Mouse (Mus musculus) frontal cortex, adult 2 months (tissue): Measurements from ENCODE around the gene Gm20481. TPM values are rescaled to one million over a fixed set of nuclear protein-coding genes. Genes with fewer than 3 reads are reported as not detected.

Source experiments
- polyA plus RNA-seq: library from polyadenylated mRNA; depleted of rRNA; stranded (reverse); fragments of >200 nt; gene quantifications from 2 replicates; pipeline ENCODE4 v1.2.3, GENCODE M21; 2012; rRNA removed

Gene Gm20481
- polyA plus RNA-seq, 1 experiment, result 0.20 TPM

Other genes starting within 250 kb of the Gm20481 start
- gene C4b, start 226.0 kb upstream of the Gm20481 start, polyA plus RNA-seq, result 18.8 and 22.8 TPM in 2 replicates
- gene Cyp21a1, start 165.4 kb upstream of the Gm20481 start, polyA plus RNA-seq, result 0.04 TPM in 1 of 2 replicates, not detected in the other
- 71.8 and 77.6 TPM in 2 replicates for gene Stk19, start 133.0 kb upstream of the Gm20481 start, polyA plus RNA-seq
- gene Dxo, start 132.9 kb upstream of the Gm20481 start, polyA plus RNA-seq, result 47.3 and 56.4 TPM in 2 replicates
- 72.8 and 77.5 TPM in 2 replicates for gene Skiv2l, start 119.7 kb upstream of the Gm20481 start, polyA plus RNA-seq
- 60.8 and 66.2 TPM in 2 replicates for gene Nelfe, start 119.5 kb upstream of the Gm20481 start, polyA plus RNA-seq
- 0.29 and 0.44 TPM in 2 replicates for gene Cfb, start 107.4 kb upstream of the Gm20481 start, polyA plus RNA-seq
- gene Zbtb12, start 90.4 kb upstream of the Gm20481 start, polyA plus RNA-seq, result 7.5 and 8.8 TPM in 2 replicates
- 0.08 TPM in 1 of 2 replicates, not detected in the other for gene Gm20547, start 87.9 kb upstream of the Gm20481 start, polyA plus RNA-seq
- 2.9 and 3.2 TPM in 2 replicates for gene C2, start 71.6 kb upstream of the Gm20481 start, polyA plus RNA-seq
- 268 and 290 TPM in 2 replicates for gene Ehmt2, start 71.4 kb upstream of the Gm20481 start, polyA plus RNA-seq
- gene Slc44a4, start 55.4 kb upstream of the Gm20481 start, polyA plus RNA-seq, result 0.27 and 0.38 TPM in 2 replicates
- gene Neu1, start 38.7 kb upstream of the Gm20481 start, polyA plus RNA-seq, result 48.7 and 53.6 TPM in 2 replicates
- gene Hspa1b, start 10.7 kb upstream of the Gm20481 start, polyA plus RNA-seq, result 10.9 and 13.4 TPM in 2 replicates
- gene Hspa1a, start 2.2 kb downstream of the Gm20481 start, polyA plus RNA-seq, result 13.8 and 14.6 TPM in 2 replicates
- 0.40 and 0.74 TPM in 2 replicates for gene Hspa1l, start 2.8 kb downstream of the Gm20481 start, polyA plus RNA-seq
- 43.9 and 49.7 TPM in 2 replicates for gene Lsm2, start 11.9 kb downstream of the Gm20481 start, polyA plus RNA-seq
- 48.2 and 55.1 TPM in 2 replicates for gene Vars, start 31.1 kb downstream of the Gm20481 start, polyA plus RNA-seq
- 0.48 and 0.59 TPM in 2 replicates for gene Vwa7, start 46.7 kb downstream of the Gm20481 start, polyA plus RNA-seq
- gene Sapcd1, start 58.1 kb downstream of the Gm20481 start, polyA plus RNA-seq, result 1.5 and 2.6 TPM in 2 replicates
- 1.5 and 2.0 TPM in 2 replicates for gene Msh5, start 76.8 kb downstream of the Gm20481 start, polyA plus RNA-seq
- gene Clic1, start 80.1 kb downstream of the Gm20481 start, polyA plus RNA-seq, result 26.4 and 28.5 TPM in 2 replicates
- gene Ddah2, start 89.1 kb downstream of the Gm20481 start, polyA plus RNA-seq, result 40.8 and 42.8 TPM in 2 replicates
- not detected in 2 replicates for gene Ly6g6c, start 95.5 kb downstream of the Gm20481 start, polyA plus RNA-seq
- 0.04 TPM in 2 replicates for gene Mpig6b, start 96.3 kb downstream of the Gm20481 start, polyA plus RNA-seq
- gene Ly6g6e, start 107.0 kb downstream of the Gm20481 start, polyA plus RNA-seq, result 65.5 and 71.7 TPM in 2 replicates
- gene Ly6g6d, start 108.2 kb downstream of the Gm20481 start, polyA plus RNA-seq, result 2.3 and 2.9 TPM in 2 replicates
- 0.10 and 0.27 TPM in 2 replicates for gene Ly6g6f, start 115.7 kb downstream of the Gm20481 start, polyA plus RNA-seq
- 144 and 159 TPM in 2 replicates for gene Abhd16a, start 119.4 kb downstream of the Gm20481 start, polyA plus RNA-seq
- gene Ly6g5c, start 138.4 kb downstream of the Gm20481 start, polyA plus RNA-seq, result 0.38 TPM in 1 of 2 replicates, not detected in the other
- 1.2 and 2.0 TPM in 2 replicates for gene Ly6g5b, start 145.5 kb downstream of the Gm20481 start, polyA plus RNA-seq
- 18.9 and 20.2 TPM in 2 replicates for gene Gpank1, start 151.5 kb downstream of the Gm20481 start, polyA plus RNA-seq
- gene Csnk2b, start 152.1 kb downstream of the Gm20481 start, polyA plus RNA-seq, result 173 and 179 TPM in 2 replicates
- gene D17H6S53E, start 156.5 kb downstream of the Gm20481 start, polyA plus RNA-seq, result 8.2 and 9.1 TPM in 2 replicates
- 0.40 and 0.78 TPM in 2 replicates for gene Apom, start 162.1 kb downstream of the Gm20481 start, polyA plus RNA-seq
- 199 and 213 TPM in 2 replicates for gene Bag6, start 165.3 kb downstream of the Gm20481 start, polyA plus RNA-seq
- 261 and 306 TPM in 2 replicates for gene Prrc2a, start 195.0 kb downstream of the Gm20481 start, polyA plus RNA-seq
- gene Aif1, start 206.2 kb downstream of the Gm20481 start, polyA plus RNA-seq, result 11.2 and 17.2 TPM in 2 replicates
- 14.3 and 20.7 TPM in 2 replicates for gene Lst1, start 218.5 kb downstream of the Gm20481 start, polyA plus RNA-seq
- gene Ltb, start 224.5 kb downstream of the Gm20481 start, polyA plus RNA-seq, result 0.78 and 0.88 TPM in 2 replicates
- gene Tnf, start 232.1 kb downstream of the Gm20481 start, polyA plus RNA-seq, result 0.11 and 0.14 TPM in 2 replicates
- 0.06 and 0.17 TPM in 2 replicates for gene Lta, start 235.4 kb downstream of the Gm20481 start, polyA plus RNA-seq